Mouse (Mus musculus): ENCODE measurements around the gene Capns1. TPM values are rescaled to one million over a fixed set of nuclear protein-coding genes. Genes with fewer than 3 reads are reported as not detected.

The Capns1 gene
- total RNA-seq, 4 experiments from 2014 or later: 196 to 240 (median 227) TPM

GRCm38 (mm10) chr7:30176474-30176873, 22.1 kb downstream of the Capns1 start:
- DNase-seq (ENCODE audit: low spot score in 2 of 2): no peak

GRCm38 (mm10) chr7:30170283-30170951, 28.2 kb downstream of the Capns1 start:
- no peak for DNase-seq (ENCODE audit: low spot score in 2 of 2)

GRCm38 (mm10) chr7:30169583-30170282, 28.9 kb downstream of the Capns1 start, which contains the start of gene Zfp146:
Zfp146 (minus strand) TSS chr7:30169750.
- DNase-seq (ENCODE audit: low spot score in 2 of 2): peak; percentile 94

GRCm38 (mm10) chr7:30168914-30169582, 29.6 kb downstream of the Capns1 start:
- DNase-seq (ENCODE audit: low spot score in 2 of 2): no peak

- DNase-seq (ENCODE audit: low spot score in 2 of 2): no peak
These were observed 33.9 kb downstream of the Capns1 start for GRCm38 (mm10) chr7:30164745-30165144.

GRCm38 (mm10) chr7:30163113-30163512, 35.5 kb downstream of the Capns1 start:
- DNase-seq (ENCODE audit: low spot score in 2 of 2): no peak

GRCm38 (mm10) chr7:30155507-30155906, 43.1 kb downstream of the Capns1 start:
- no peak for DNase-seq (ENCODE audit: low spot score in 2 of 2)

- no peak for DNase-seq (ENCODE audit: low spot score in 2 of 2)
These were observed 44.6 kb downstream of the Capns1 start for GRCm38 (mm10) chr7:30154040-30154439.

- DNase-seq (ENCODE audit: low spot score in 2 of 2): no peak
These were observed 51.6 kb downstream of the Capns1 start for GRCm38 (mm10) chr7:30147011-30147410.

- peak; percentile 62 to 65 for DNase-seq (ENCODE audit: low spot score in 2 of 2)
These were observed 54.9 kb downstream of the Capns1 start for GRCm38 (mm10) chr7:30143555-30144209.

GRCm38 (mm10) chr7:30143170-30143554, 55.4 kb downstream of the Capns1 start:
- DNase-seq (ENCODE audit: low spot score in 2 of 2): no peak

Other genes with a start within 250 kb of the Capns1 start
- 10 to 100 TPM; 17.2 to 19.9 (median 18.2) TPM for gene Zfp74, start 244.7 kb downstream of the Capns1 start, total RNA-seq (2022)
- gene Zfp568, start 214.9 kb downstream of the Capns1 start, total RNA-seq (2022): 1 to 10 TPM; 3.3 to 7.7 (median 4.0) TPM
- gene Zfp14, start 147.4 kb downstream of the Capns1 start, total RNA-seq (2022): 10 to 100 TPM in 1 of 4 experiments, 1 to 10 TPM in 3; 8.5 to 10.3 (median 9.5) TPM
- gene Zfp82, start 125.9 kb downstream of the Capns1 start, total RNA-seq (2022): 1 to 10 TPM; 4.3 to 7.1 (median 5.1) TPM
- gene Gm26920, start 108.4 kb downstream of the Capns1 start, total RNA-seq (2022): not detected
- 10 to 100 TPM in 1 of 4 experiments, 1 to 10 TPM in 3; 5.2 to 10.9 (median 8.0) TPM for gene Zfp566, start 108.3 kb downstream of the Capns1 start, total RNA-seq (2022)
- gene Zfp260, start 104.0 kb downstream of the Capns1 start, total RNA-seq (2022): 10 to 100 TPM; 79.6 to 96.9 (median 89.4) TPM
- gene Zfp382, start 76.9 kb downstream of the Capns1 start, total RNA-seq (2022): 10 to 100 TPM; 28.6 to 34.1 (median 31.2) TPM
- gene Zfp146, start 29.1 kb downstream of the Capns1 start, total RNA-seq (2022): 10 to 100 TPM; 49.0 to 54.7 (median 50.3) TPM
- gene Cox7a1, start 14.7 kb downstream of the Capns1 start, total RNA-seq (2022): 1 to 10 TPM; 4.4 to 6.9 (median 5.1) TPM
- gene Polr2i, start 33.1 kb upstream of the Capns1 start, total RNA-seq (2022): 10 to 100 TPM; 49.2 to 52.5 (median 49.3) TPM
- 100 to 1,000 TPM; 110 to 130 (median 118) TPM for gene Tbcb, start 33.5 kb upstream of the Capns1 start, total RNA-seq (2022)
- not detected for gene Ovol3, start 36.9 kb upstream of the Capns1 start, total RNA-seq (2022)
- gene Thap8, start 81.3 kb upstream of the Capns1 start, total RNA-seq (2022): under 1 TPM in 2 of 4 experiments, not detected in 2; 0.41 to 0.77 TPM
- 1 to 10 TPM; 1.1 to 3.4 (median 2.4) TPM for gene Wdr62, start 81.6 kb upstream of the Capns1 start, total RNA-seq (2022)
- gene Clip3, start 92.9 kb upstream of the Capns1 start, total RNA-seq (2022): 100 to 1,000 TPM; 351 to 448 (median 412) TPM
- 10 to 100 TPM; 52.8 to 69.5 (median 65.3) TPM for gene Alkbh6, start 109.9 kb upstream of the Capns1 start, total RNA-seq (2022)
- 10 to 100 TPM in 3 of 4 experiments, 1 to 10 TPM in 1; 9.6 to 21.2 (median 15.0) TPM for gene Syne4, start 116.0 kb upstream of the Capns1 start, total RNA-seq (2022)
- gene E130208F15Rik, start 122.9 kb upstream of the Capns1 start, total RNA-seq (2022): under 1 TPM; 0.53 to 0.82 (median 0.66) TPM
- 1 to 10 TPM; 6.7 to 9.9 (median 8.4) TPM for gene Sdhaf1, start 125.1 kb upstream of the Capns1 start, total RNA-seq (2022)
- 10 to 100 TPM; 28.2 to 31.6 (median 29.2) TPM for gene Lrfn3, start 164.0 kb upstream of the Capns1 start, total RNA-seq (2022)
- gene Tyrobp, start 214.9 kb upstream of the Capns1 start, total RNA-seq (2022): 100 to 1,000 TPM in 2 of 4 experiments, 10 to 100 TPM in 2; 24.9 to 572 (median 243) TPM
- 1 to 10 TPM in 3 of 4 experiments, not detected in 1; 1.8 to 3.3 (median 2.3) TPM for gene Hcst, start 221.0 kb upstream of the Capns1 start, total RNA-seq (2022)
- gene Nfkbid, start 222.9 kb upstream of the Capns1 start, total RNA-seq (2022): 1 to 10 TPM; 2.8 to 4.1 (median 3.2) TPM
- gene Aplp1, start 246.7 kb upstream of the Capns1 start, total RNA-seq (2022): 1,000 to 10,000 TPM; 1,209 to 1,263 (median 1,238) TPM